In the genomic region with DNA sequence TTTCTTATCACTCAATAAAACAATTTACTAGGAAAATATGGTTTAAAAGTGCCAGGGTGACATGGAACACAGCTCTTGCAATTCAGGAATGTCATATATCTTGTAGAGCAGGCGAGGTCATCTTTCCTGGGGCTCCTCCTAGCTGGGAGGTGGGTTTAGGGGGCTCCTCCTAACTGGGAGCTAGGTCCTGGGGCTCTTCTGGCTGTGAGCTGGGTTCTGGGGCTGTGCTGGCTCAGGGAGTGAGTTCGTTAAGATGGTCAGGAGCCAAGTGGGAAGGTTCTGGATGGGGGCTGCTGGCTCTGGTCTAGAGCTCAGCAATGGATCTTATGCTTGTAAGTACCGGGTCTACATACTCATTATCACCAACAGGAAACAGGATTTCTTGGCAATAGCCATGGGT, we compare ENCODE assay signal across 18 mouse cellular contexts.
DNase-seq lines count a peak whose midpoint lies in the region; ATAC-seq lines count a peak whose summit lies in the region.
"Had no signal": no experiment of that assay in that cellular context is flagged by ENCODE, and none has a peak within 500 bp of the region (broad histone marks: within the 10 kb centered on the region; RNA-seq: fewer than 3 reads in every experiment).

No protein-coding gene starts in this region.

- ATAC-seq in limb, embryonic 12.5 days (ENCODE audit: insufficient number of reproducible peaks, insufficient read depth, low FRiP score, low TSS enrichment, low read depth): no peak
- ATAC-seq in limb, embryonic 13.5 days (ENCODE audit: low FRiP score, low read depth): peak; percentile 69
- peak; percentile 76; the same call in 1 of the 2 replicates for ATAC-seq in limb, embryonic 15.5 days (ENCODE audit: insufficient number of reproducible peaks, low FRiP score, low TSS enrichment, low read depth)
- ATAC-seq: forebrain, embryonic 13.5 days; forebrain, embryonic 15.5 days had no signal

- H3K27ac ChIP-seq in limb, embryonic 12.5 days: 0 out of 2 replicates have a peak overlapping the region, but pooled peaks have one; percentile 58
- H3K27ac ChIP-seq in limb, embryonic 10.5 days: no peak overlapping the region
- no peak overlapping the region for H3K27ac ChIP-seq in limb, embryonic 13.5 days
- H3K27ac ChIP-seq in limb, embryonic 15.5 days: peak overlapping the region; percentile 3; the same call in 1 of the 2 replicates
- H3K27ac ChIP-seq: embryonic facial prominence, embryonic 13.5 days; forebrain, embryonic 13.5 days; forebrain, embryonic 15.5 days had no signal

- WGBS in limb, embryonic 12.5 days: 48% methylated on average over 3 of the region's 3 CpGs
- 62% methylated on average over 3 of the region's 3 CpGs for WGBS in limb, embryonic 10.5 days
- 44% methylated on average over 3 of the region's 3 CpGs for WGBS in limb, embryonic 13.5 days
- 36% methylated on average over 3 of the region's 3 CpGs for WGBS in limb, embryonic 15.5 days

- peaks cover 6% of the 10 kb centered on the region; the same call in 1 of the 2 replicates for H3K9me3 ChIP-seq in limb, embryonic 12.5 days
- H3K9me3 ChIP-seq in limb, embryonic 10.5 days (replicated peaks): no peaks in the 10 kb centered on the region
- H3K9me3 ChIP-seq in limb, embryonic 13.5 days: peaks cover 3% of the 10 kb centered on the region
- peaks cover 4% of the 10 kb centered on the region; the same call in 1 of the 2 replicates for H3K9me3 ChIP-seq in limb, embryonic 15.5 days
- H3K9me3 ChIP-seq: embryonic facial prominence, embryonic 13.5 days; forebrain, embryonic 15.5 days had no signal

- H3K27me3 ChIP-seq in limb, embryonic 12.5 days: no peaks in the 10 kb centered on the region
- no peaks in the 10 kb centered on the region for H3K27me3 ChIP-seq in limb, embryonic 10.5 days (ENCODE audit: low read depth, poor library complexity, severe bottlenecking)
- no peaks in the 10 kb centered on the region for H3K27me3 ChIP-seq in limb, embryonic 13.5 days
- no peaks in the 10 kb centered on the region for H3K27me3 ChIP-seq in limb, embryonic 15.5 days
- H3K27me3 ChIP-seq: embryonic facial prominence, embryonic 13.5 days; forebrain, embryonic 13.5 days; forebrain, embryonic 15.5 days had no signal

- H3K4me2 ChIP-seq in limb, embryonic 12.5 days: no peak overlapping the region
- H3K4me2 ChIP-seq in limb, embryonic 13.5 days (replicated peaks): no peak overlapping the region
- H3K4me2 ChIP-seq in limb, embryonic 15.5 days: no peak overlapping the region
- H3K4me2 ChIP-seq: embryonic facial prominence, embryonic 13.5 days; forebrain, embryonic 13.5 days; forebrain, embryonic 15.5 days had no signal

- H3K4me3 ChIP-seq in limb, embryonic 12.5 days (replicated peaks): no peak overlapping the region
- H3K4me3 ChIP-seq in limb, embryonic 10.5 days: no peak overlapping the region
- no peak overlapping the region for H3K4me3 ChIP-seq in limb, embryonic 13.5 days
- no peak overlapping the region for H3K4me3 ChIP-seq in limb, embryonic 15.5 days
- H3K4me3 ChIP-seq: embryonic facial prominence, embryonic 13.5 days; forebrain, embryonic 13.5 days; forebrain, embryonic 15.5 days had no signal

- no peaks in the 10 kb centered on the region for H3K36me3 ChIP-seq in limb, embryonic 12.5 days
- H3K36me3 ChIP-seq in limb, embryonic 10.5 days: no peaks in the 10 kb centered on the region
- H3K36me3 ChIP-seq in limb, embryonic 13.5 days: no peaks in the 10 kb centered on the region
- no peaks in the 10 kb centered on the region for H3K36me3 ChIP-seq in limb, embryonic 15.5 days
- H3K36me3 ChIP-seq: embryonic facial prominence, embryonic 13.5 days; forebrain, embryonic 15.5 days had no signal

- H3K9ac ChIP-seq in limb, embryonic 12.5 days (replicated peaks): no peak overlapping the region
- H3K9ac ChIP-seq in limb, embryonic 13.5 days: no peak overlapping the region
- H3K9ac ChIP-seq in limb, embryonic 15.5 days: no peak overlapping the region
- H3K9ac ChIP-seq: embryonic facial prominence, embryonic 13.5 days; forebrain, embryonic 13.5 days; forebrain, embryonic 15.5 days; forebrain, postnatal 0 days had no signal

- H3K4me1 ChIP-seq in limb, embryonic 12.5 days (replicated peaks): peaks cover 4% of the 10 kb centered on the region; the same call in 1 of the 2 replicates
- peaks cover 9% of the 10 kb centered on the region for H3K4me1 ChIP-seq in limb, embryonic 10.5 days
- H3K4me1 ChIP-seq in limb, embryonic 13.5 days: peaks cover 9% of the 10 kb centered on the region
- H3K4me1 ChIP-seq in limb, embryonic 15.5 days: 0 out of 2 replicates have a peak, but pooled peaks cover 9% of the 10 kb centered on the region
- H3K4me1 ChIP-seq: embryonic facial prominence, embryonic 13.5 days had no signal

- DNase-seq in limb, embryonic 10.5 days (ENCODE audit: low spot score): no peak
- no peak for DNase-seq in adrenal gland, postnatal 25 days
- no peak for DNase-seq in liver
- DNase-seq: adrenal gland, adult 2 months; adrenal gland, postnatal 10 days; adrenal gland, postnatal 36 days; cerebellum, adult 11-12 months; cerebellum, adult 2 months; cerebellum, adult 9-10 months; cerebellum, postnatal 10 days; cerebellum, postnatal 25 days had no signal

Comparison
In these comparisons a context has a peak if more than half of its experiments do, and no peak if none do; other contexts are left out.
1. H3K27ac ChIP-seq: peak in limb, embryonic 12.5 days (single experiment) and limb, embryonic 15.5 days (single experiment); none in limb, embryonic 10.5 days (single experiment) and limb, embryonic 13.5 days (single experiment).